Mouse (Mus musculus) cerebellum, adult 2 months (tissue): ENCODE measurements around the gene Higd2a.

ENCODE experiments used
- CTCF ChIP-seq: fragments of 200-500 bp; IDR thresholded peaks from 2 replicates; pipeline ENCODE4 v1.5.1; 2011; ENCODE audit warnings: low read depth, mild to moderate bottlenecking, control low read depth, low read length, moderate library complexity, borderline replicate concordance; ENCODE audit not compliant: insufficient read depth
- POLR2A ChIP-seq: fragments of 200-500 bp; IDR thresholded peaks from 2 replicates; pipeline ENCODE4 v1.6.1; 2011; ENCODE audit warnings: low read length, control low read depth, borderline replicate concordance; ENCODE audit not compliant: insufficient read depth

GRCm38 (mm10) chr13:54607204-54607603 is 17.2 kb downstream of the Higd2a start:
- TF ChIP-seq CTCF (no peak), POLR2A (no peak)
